Mouse (Mus musculus) olfactory bulb, adult 2 months (tissue): ENCODE measurements around the gene Bco2. TPM values are rescaled to one million over a fixed set of nuclear protein-coding genes. Genes with fewer than 3 reads are reported as not detected.
A peak's percentile ranks its signal among the peaks of the same experiment; 100 is the strongest.

Experiments used
- H3K27ac ChIP-seq: fragments of 200-500 bp; 2 replicates; pipeline ENCODE4 v1.5.1; 2012; ENCODE audit warnings: low read depth, low read length; ENCODE audit not compliant: insufficient read depth
- H3K4me1 ChIP-seq: fragments of 200-500 bp; 2 replicates; pipeline ENCODE4 v1.6.1; 2012; ENCODE audit warnings: low read length; ENCODE audit not compliant: control insufficient read depth, insufficient read depth
- H3K4me3 ChIP-seq: fragments of 200-500 bp; 2 replicates; pipeline ENCODE4 v1.5.1; 2012; ENCODE audit warnings: mild to moderate bottlenecking, low read depth, low read length, moderate library complexity; ENCODE audit not compliant: insufficient read depth
- CTCF ChIP-seq: fragments of 200-500 bp; IDR thresholded peaks from 2 replicates; pipeline ENCODE4 v1.5.1; 2012; ENCODE audit warnings: low read depth, mild to moderate bottlenecking, low read length, moderate library complexity; ENCODE audit not compliant: insufficient read depth
- POLR2A ChIP-seq: fragments of 200-500 bp; IDR thresholded peaks from 2 replicates; pipeline ENCODE4 v1.6.1; 2012; ENCODE audit warnings: mild to moderate bottlenecking, low read depth, low read length, moderate library complexity; ENCODE audit not compliant: insufficient read depth
- WGBS: fragments of 180-500 bp; shearing (Covaris S2); methylation state at CpG from one replicate; pipeline ENCODE4 v1.1.7; 2018; 5-methylcytosine and 5-hydroxymethylcytosine counted together
- polyA plus RNA-seq: library from polyadenylated mRNA; stranded (reverse); fragments of >200 nt; gene quantifications from 2 replicates; pipeline ENCODE4 v1.2.4, GENCODE M21; 2012; ENCODE audit warnings: low replicate concordance; ENCODE audit not compliant: missing spikeins, insufficient read depth, insufficient read length

The Bco2 gene
- not detected in 2 replicates for polyA plus RNA-seq

GRCm38 (mm10) chr9:50555094-50555446 is at the start of gene Bco2:
Bco2 (minus strand) TSS chr9:50555181.
- Histone ChIP-seq H3K27ac (peak within 1 kb of the TSS; percentile 63), H3K4me3 (peak within 1 kb of the TSS; percentile 41), H3K4me1 (no peaks in the 10 kb centered on the region)
- WGBS, result 9% methylated on average over 2 of the region's 2 CpGs
- no peak for TF ChIP-seq POLR2A
- TF ChIP-seq CTCF, result no peak

- TF ChIP-seq POLR2A (no peak), CTCF (no peak)
- Histone ChIP-seq H3K4me1 (peaks cover 9% of the 10 kb centered on the region), H3K4me3 (peak overlapping the region; percentile 92), H3K27ac (no peak overlapping the region; the same call in 1 of the 2 replicates)
- WGBS, result under 1% methylated on average over 6 of the region's 6 CpGs
These were observed 49.4 kb upstream of the Bco2 start for GRCm38 (mm10) chr9:50604338-50604737.

- H3K4me1 ChIP-seq, result peaks cover 9% of the 10 kb centered on the region
- H3K27ac ChIP-seq, result no peak overlapping the region; the same call in 1 of the 2 replicates
- H3K4me3 ChIP-seq, result peak overlapping the region; percentile 92
- WGBS, result under 1% methylated on average over 24 of the region's 24 CpGs
- TF ChIP-seq POLR2A, result no peak
- TF ChIP-seq CTCF, result no peak
These were observed 49.0 kb upstream of the Bco2 start for GRCm38 (mm10) chr9:50603998-50604324.

- H3K4me3 ChIP-seq, result peak within 1 kb of the TSS; percentile 92
- no peak for TF ChIP-seq CTCF
- TF ChIP-seq POLR2A, result peak; percentile 84
- WGBS, result under 1% methylated on average over 48 of the region's 48 CpGs
- peak within 1 kb of the TSS; percentile 82 for H3K27ac ChIP-seq
- H3K4me1 ChIP-seq, result peaks cover 9% of the 10 kb centered on the region
These were observed 48.4 kb upstream of the Bco2 start, which contains the start of the genes Sdhd and Timm8b for GRCm38 (mm10) chr9:50603189-50603997. Sdhd (minus strand) TSS chr9:50603812. Timm8b (plus strand) TSS chr9:50603910.

- peaks cover 9% of the 10 kb centered on the region for H3K4me1 ChIP-seq
- no peak for TF ChIP-seq POLR2A
- TF ChIP-seq CTCF, result no peak
- peak overlapping the region; percentile 19 for H3K4me3 ChIP-seq
- no peak overlapping the region for H3K27ac ChIP-seq
- WGBS, result 87% methylated on average over 7 of the region's 7 CpGs
These were observed 47.3 kb upstream of the Bco2 start for GRCm38 (mm10) chr9:50602055-50602845.

- no peak for TF ChIP-seq POLR2A
- TF ChIP-seq CTCF, result no peak
- 70% methylated on average over 6 of the region's 6 CpGs for whole genome bisulfite sequencing
- Histone ChIP-seq H3K4me1 (peaks cover 9% of the 10 kb centered on the region), H3K4me3 (no peak overlapping the region), H3K27ac (no peak overlapping the region)
These were observed 46.6 kb upstream of the Bco2 start for GRCm38 (mm10) chr9:50601536-50601935.

- H3K4me3 ChIP-seq, result no peak overlapping the region
- peaks cover 3% of the 10 kb centered on the region for H3K4me1 ChIP-seq
- no peak overlapping the region for H3K27ac ChIP-seq
- 90% methylated on average over 8 of the region's 8 CpGs for WGBS
- TF ChIP-seq CTCF (no peak), POLR2A (no peak)
These were observed 42.0 kb upstream of the Bco2 start for GRCm38 (mm10) chr9:50596973-50597372.

- WGBS, result 71% methylated on average over 12 of the region's 12 CpGs
- no peak overlapping the region for H3K27ac ChIP-seq
- H3K4me3 ChIP-seq, result no peak overlapping the region
- TF ChIP-seq CTCF, result no peak
- TF ChIP-seq POLR2A, result no peak
- H3K4me1 ChIP-seq, result peaks cover 3% of the 10 kb centered on the region
These were observed 39.9 kb upstream of the Bco2 start for GRCm38 (mm10) chr9:50594794-50595417.
